Mouse (Mus musculus) forebrain, embryonic 14.5 days (tissue): Measurements from ENCODE around the gene Pvalb. TPM values are rescaled to one million over a fixed set of nuclear protein-coding genes. Genes with fewer than 3 reads are reported as not detected.

Experiments used
- ATAC-seq: fragments of 200-750 bp; cut with Nextera tagmentation; 2 replicates; pipeline ENCODE4 v1.8.0; 2017; ENCODE audit warnings: mild to moderate bottlenecking, moderate library complexity
- DNase-seq: peaks from one replicate; pipeline ENCODE4 v3.0.0-alpha.2; 2015; ENCODE audit warnings: low spot score
- H3K27ac ChIP-seq: fragments of 300-500 bp; sonication (generic); 2 replicates; pipeline ENCODE4 v1.5.1; 2014; ENCODE audit warnings: low read depth, mild to moderate bottlenecking, control low read depth, low read length, moderate library complexity
- H3K27me3 ChIP-seq: fragments of 300-500 bp; sonication (generic); replicated peaks from 2 replicates; pipeline ENCODE4 v1.6.1; 2014; ENCODE audit warnings: low read length, control low read depth, mixed read lengths; ENCODE audit not compliant: control insufficient read depth, insufficient read depth
- H3K36me3 ChIP-seq: fragments of 300-500 bp; sonication (generic); 2 replicates; pipeline ENCODE4 v1.6.1; 2014; ENCODE audit warnings: low read length, control low read depth; ENCODE audit not compliant: control insufficient read depth, insufficient read depth
- H3K4me1 ChIP-seq: fragments of 300-500 bp; sonication (generic); 2 replicates; pipeline ENCODE4 v1.6.1; 2014; ENCODE audit warnings: antibody characterized with exemption, low read length, control low read depth; ENCODE audit not compliant: control insufficient read depth, insufficient read depth
- H3K4me2 ChIP-seq: fragments of 300-500 bp; sonication (generic); 2 replicates; pipeline ENCODE4 v1.6.1; 2014; ENCODE audit warnings: mild to moderate bottlenecking, control low read depth, low read length
- H3K4me3 ChIP-seq: fragments of 300-500 bp; sonication (generic); 2 replicates; pipeline ENCODE4 v1.5.1; 2014; ENCODE audit warnings: low read depth, low read length, control low read depth
- H3K9ac ChIP-seq: fragments of 300-500 bp; sonication (generic); 2 replicates; pipeline ENCODE4 v1.6.1; 2014; ENCODE audit warnings: mild to moderate bottlenecking, low read length, control low read depth, moderate library complexity
- H3K9me3 ChIP-seq: fragments of 300-500 bp; sonication (generic); replicated peaks from 2 replicates; pipeline ENCODE4 v1.6.1; 2016; ENCODE audit warnings: low read length, control low read depth, mixed read lengths; ENCODE audit not compliant: control insufficient read depth
- WGBS: fragments of 180-500 bp; shearing (Covaris S2); extraction: QIAGEN DNeasy Blood & Tissue Kit; methylation state at CpG from one replicate; pipeline ENCODE4 v1.1.7; 2014; 5-methylcytosine and 5-hydroxymethylcytosine counted together
- polyA plus RNA-seq: library from polyadenylated mRNA; unstranded; fragments of >200 nt; fragmentation: Nextera tagmentation; extraction: Ambion mirVana; gene quantifications from 2 replicates; pipeline ENCODE4 v1.2.1, GENCODE M21; 2014

Pvalb gene
- polyA plus RNA-seq, 1 experiment from 2014 or later = 0.19 TPM

DNA sequence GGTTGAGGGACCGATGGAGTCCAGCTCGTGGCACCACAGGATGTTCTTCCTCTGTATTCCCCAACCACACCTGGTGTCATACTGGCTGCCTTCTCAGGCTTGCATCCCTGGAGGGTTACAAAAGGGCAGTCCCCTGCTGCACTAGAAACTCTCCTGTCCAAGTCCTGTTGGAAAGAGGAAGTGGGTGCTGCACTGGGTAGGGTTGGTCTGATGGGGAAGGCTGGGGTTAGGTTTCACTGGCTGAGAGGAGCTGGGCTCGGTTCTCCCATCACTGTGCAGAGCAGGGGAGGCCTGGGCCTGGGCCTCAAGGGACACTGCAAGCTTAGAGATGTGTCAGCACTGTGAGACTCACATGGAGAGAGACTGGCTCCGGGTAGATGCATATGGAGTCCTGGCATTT, 4.0 kb upstream of the Pvalb start:
- 0 out of 2 replicates have a peak, but pooled peaks cover 3% of the 10 kb centered on the region for H3K27me3 ChIP-seq
- no peaks in the 10 kb centered on the region for H3K9me3 ChIP-seq
- H3K9ac ChIP-seq = no peak overlapping the region
- no peaks in the 10 kb centered on the region for H3K36me3 ChIP-seq
- ATAC-seq (no peak), DNase-seq (no peak)
- H3K4me3 ChIP-seq = no peak overlapping the region
- H3K27ac ChIP-seq = no peak overlapping the region
- no peak overlapping the region for H3K4me2 ChIP-seq
- 76% methylated on average over 4 of the region's 4 CpGs for WGBS
- no peaks in the 10 kb centered on the region for H3K4me1 ChIP-seq

DNA sequence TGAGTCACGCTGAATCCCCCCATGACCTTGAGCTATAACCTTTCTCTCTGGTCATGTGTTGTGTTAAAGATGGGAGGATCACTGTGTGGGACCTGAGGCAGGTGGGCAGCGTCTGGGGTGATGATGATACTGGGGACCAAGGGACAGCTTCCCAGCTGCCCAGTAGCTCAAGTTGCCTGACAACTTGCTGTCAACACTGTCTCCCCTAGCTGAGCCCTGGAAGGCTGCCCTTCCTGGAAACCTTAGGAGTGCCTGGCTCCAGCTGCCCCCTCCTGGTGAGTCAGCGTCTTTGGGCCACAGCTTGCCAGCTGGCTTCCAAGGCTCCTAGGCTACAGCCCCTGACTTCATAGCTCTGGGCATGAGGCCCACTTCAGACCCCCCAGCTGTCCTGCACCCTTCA, 1.0 kb downstream of the Pvalb start:
- 41% methylated on average over 3 of the region's 3 CpGs for WGBS
- no peak overlapping the region for H3K27ac ChIP-seq
- H3K4me2 ChIP-seq = no peak overlapping the region
- peaks cover 23% of the 10 kb centered on the region for H3K27me3 ChIP-seq
- H3K4me1 ChIP-seq = peaks cover 8% of the 10 kb centered on the region; the same call in 1 of the 2 replicates
- no peak overlapping the region for H3K4me3 ChIP-seq
- H3K9ac ChIP-seq = no peak overlapping the region
- DNase-seq (peak; percentile 55), ATAC-seq (peak; percentile 37; the same call in 1 of the 2 replicates)
- H3K36me3 ChIP-seq = no peaks in the 10 kb centered on the region
- no peaks in the 10 kb centered on the region for H3K9me3 ChIP-seq

DNA sequence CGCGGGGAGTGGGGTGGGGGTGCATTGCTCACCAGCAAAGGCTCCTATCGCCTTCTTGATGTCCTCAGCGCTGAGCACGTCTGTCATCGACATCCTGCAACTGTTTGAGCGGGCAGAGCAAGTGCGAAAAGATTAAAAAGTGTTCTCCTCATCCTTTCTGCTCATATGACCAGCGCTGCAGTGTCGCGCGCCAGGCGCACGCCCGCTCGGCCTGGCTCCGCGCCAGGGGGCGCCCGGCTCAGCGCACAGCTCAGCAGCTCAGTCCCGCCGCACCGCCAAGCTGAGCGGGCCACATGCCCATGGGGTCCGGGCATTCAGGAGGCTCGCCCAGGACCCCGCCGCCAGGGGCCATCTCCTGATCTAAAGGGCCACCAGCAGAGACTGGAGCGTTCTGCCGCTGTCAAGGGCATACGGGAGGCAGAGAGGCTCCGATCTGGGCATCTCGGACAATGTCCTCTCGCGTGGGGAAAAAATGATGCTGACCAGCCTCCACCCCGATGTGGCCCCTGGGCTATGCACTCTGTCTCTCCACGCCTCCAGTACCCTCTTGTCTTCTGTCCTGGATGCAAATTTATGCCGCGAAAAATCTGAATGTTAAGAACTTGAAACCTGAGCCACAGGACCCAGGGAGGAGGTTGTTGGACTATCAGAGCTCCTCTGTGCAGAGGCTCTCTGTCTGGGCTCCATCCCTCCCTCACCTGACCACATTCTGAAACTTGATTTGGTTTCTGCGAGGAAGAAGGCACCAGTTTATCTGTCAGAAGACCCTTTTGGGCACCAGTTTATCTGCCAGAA, 1.9 kb downstream of the Pvalb start:
- Histone ChIP-seq H3K36me3 (no peaks in the 10 kb centered on the region), H3K27ac (no peak overlapping the region), H3K4me3 (peak overlapping the region; percentile 21), H3K4me1 (peaks cover 8% of the 10 kb centered on the region; the same call in 1 of the 2 replicates), H3K4me2 (peak overlapping the region; percentile 65), H3K9ac (peak overlapping the region; percentile 47; the same call in 1 of the 2 replicates), H3K27me3 (peaks cover 23% of the 10 kb centered on the region), H3K9me3 (no peaks in the 10 kb centered on the region)
- WGBS = under 1% methylated on average over 41 of the region's 41 CpGs
- DNase-seq (peak; percentile 76), ATAC-seq (peak; percentile 87)

DNA sequence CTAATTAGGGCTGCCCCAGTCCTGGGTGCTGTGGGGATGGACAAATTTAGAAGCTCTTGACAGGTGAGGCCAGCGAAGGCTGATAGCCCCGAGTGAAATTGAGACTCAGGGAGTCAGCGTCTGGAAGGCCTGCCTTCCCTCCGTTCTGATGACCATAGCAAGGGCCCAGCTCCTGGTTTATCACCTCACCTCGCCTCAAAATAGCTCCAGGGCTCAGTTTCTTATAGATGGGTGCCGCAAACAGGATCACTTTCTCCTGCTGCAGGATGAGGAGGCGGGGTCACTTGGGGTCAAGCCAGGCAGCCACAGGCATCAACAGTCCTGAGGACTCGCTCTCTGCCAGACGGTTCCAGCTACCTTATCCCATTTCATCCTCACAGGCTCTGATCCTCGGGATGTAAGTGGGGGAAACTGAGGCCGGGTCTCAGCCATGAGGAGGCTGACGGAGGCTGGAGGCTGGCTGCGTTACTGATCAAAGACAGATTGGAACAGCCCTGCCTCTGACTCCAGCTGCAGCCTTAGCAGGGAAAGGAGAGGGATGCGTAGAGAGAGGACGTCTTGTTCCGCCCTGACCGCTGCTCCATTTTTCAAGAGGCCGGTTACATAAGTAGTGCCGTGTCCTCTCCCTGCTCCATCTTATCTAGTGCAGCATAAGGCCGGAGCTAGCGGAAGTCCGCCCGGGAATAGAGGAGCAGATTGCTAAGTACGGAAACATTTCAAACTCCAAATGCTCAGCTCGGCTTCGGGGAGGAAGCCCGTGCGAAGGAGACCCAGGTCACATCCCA, 10.9 kb downstream of the Pvalb start:
- H3K4me3 ChIP-seq = no peak overlapping the region
- no peak overlapping the region for H3K9ac ChIP-seq
- H3K27ac ChIP-seq = no peak overlapping the region
- 83% methylated on average over 28 of the region's 28 CpGs for WGBS
- no peak for DNase-seq
- ATAC-seq = no peak
- H3K4me2 ChIP-seq = no peak overlapping the region
- H3K36me3 ChIP-seq = no peaks in the 10 kb centered on the region
- H3K27me3 ChIP-seq = no peaks in the 10 kb centered on the region
- no peaks in the 10 kb centered on the region for H3K9me3 ChIP-seq
- H3K4me1 ChIP-seq = no peaks in the 10 kb centered on the region

DNA sequence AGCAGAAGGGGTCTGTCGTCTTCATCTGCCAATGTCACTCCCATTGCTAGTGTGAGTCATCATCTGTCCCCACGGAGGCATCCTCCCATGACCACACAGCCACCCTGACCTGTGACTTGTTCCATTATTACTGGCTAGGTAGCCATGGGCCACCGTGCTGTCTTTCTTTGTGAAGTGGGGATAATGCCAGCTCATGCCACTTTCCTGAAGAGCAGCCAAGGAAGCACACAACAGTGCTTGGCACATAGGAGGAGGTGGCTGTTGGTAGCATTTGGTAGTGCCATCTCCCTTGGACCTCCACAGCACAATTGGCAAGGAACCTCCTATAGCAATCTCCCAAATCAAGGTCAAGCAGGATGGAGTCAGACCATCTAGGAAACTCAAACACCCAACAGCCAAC, 11.9 kb downstream of the Pvalb start:
- ATAC-seq (no peak), DNase-seq (no peak)
- Histone ChIP-seq H3K9ac (no peak overlapping the region), H3K9me3 (no peaks in the 10 kb centered on the region), H3K27me3 (no peaks in the 10 kb centered on the region), H3K36me3 (no peaks in the 10 kb centered on the region), H3K4me1 (no peaks in the 10 kb centered on the region), H3K4me2 (no peak overlapping the region), H3K27ac (no peak overlapping the region), H3K4me3 (no peak overlapping the region)
- 77% methylated on average over 3 of the region's 3 CpGs for WGBS

DNA sequence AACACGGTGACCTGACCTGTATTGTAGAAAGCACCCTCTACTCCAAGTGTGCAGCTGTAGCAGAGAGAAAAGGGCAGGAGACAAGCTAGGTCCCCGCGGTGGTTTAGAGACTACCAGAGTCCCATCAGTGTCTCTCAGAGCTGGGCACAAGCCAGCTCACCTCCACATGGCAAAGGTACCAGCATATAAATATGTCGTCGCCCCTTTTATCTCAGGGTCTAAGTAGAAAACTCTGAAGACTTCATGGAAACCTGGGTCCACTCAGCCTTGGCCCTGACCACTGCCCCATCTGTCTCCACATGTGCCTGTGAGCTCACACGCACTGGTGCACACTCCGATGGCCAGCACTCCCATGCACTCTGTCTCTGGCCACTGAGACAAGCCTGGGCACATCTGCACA, 16.6 kb downstream of the Pvalb start:
- DNase-seq = no peak
- Histone ChIP-seq H3K4me2 (no peak overlapping the region), H3K36me3 (no peaks in the 10 kb centered on the region), H3K27ac (no peak overlapping the region), H3K9ac (no peak overlapping the region), H3K27me3 (no peaks in the 10 kb centered on the region), H3K4me1 (no peaks in the 10 kb centered on the region), H3K4me3 (no peak overlapping the region), H3K9me3 (no peaks in the 10 kb centered on the region)
- no peak for ATAC-seq
- 86% methylated on average over 7 of the region's 7 CpGs for WGBS

DNA sequence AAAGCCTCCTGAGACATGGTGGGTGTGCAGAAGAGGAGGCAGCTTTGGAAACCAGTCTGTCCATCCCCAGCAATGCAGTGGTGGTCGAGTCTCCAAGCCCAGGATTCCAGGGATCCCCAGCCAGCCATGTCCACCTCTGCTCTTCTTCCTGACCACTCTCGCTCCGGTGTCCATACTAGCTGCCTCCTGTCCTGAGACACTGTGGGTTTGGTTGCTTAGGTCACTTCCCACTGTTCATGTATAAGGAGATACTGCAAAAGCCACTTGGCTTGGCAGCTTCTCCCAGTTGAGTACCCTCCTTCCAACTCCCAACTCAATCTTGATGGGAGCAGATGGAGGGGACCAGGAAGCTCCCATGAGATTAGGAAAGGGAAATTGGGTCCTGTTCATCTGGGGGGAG, 17.7 kb downstream of the Pvalb start:
- Histone ChIP-seq H3K4me3 (no peak overlapping the region), H3K36me3 (no peaks in the 10 kb centered on the region), H3K27ac (no peak overlapping the region), H3K27me3 (no peaks in the 10 kb centered on the region), H3K4me2 (no peak overlapping the region), H3K9me3 (no peaks in the 10 kb centered on the region), H3K9ac (no peak overlapping the region), H3K4me1 (peaks cover 2% of the 10 kb centered on the region; the same call in 1 of the 2 replicates)
- WGBS = 80% methylated on average over 3 of the region's 3 CpGs
- ATAC-seq (no peak), DNase-seq (no peak)

DNA sequence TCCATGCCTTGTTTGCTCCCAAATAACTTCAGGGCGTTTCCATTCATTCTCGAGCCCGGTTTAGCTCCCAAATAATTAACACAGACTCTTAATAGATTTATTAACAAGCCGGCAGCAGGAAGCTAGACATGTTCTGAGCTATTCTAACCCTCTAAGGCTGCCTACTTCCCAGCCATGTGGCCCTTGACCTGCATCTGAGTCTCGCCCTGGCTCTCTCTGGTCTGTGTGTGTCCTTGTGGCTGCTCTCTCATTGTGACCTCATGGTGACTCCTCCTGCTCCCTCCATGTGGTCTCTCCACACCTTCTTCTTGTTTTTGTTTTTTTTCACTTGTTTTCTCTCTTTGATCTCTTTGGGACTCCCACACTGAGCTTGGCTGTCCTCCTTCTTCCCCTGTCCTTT, 19.3 kb downstream of the Pvalb start:
- Histone ChIP-seq H3K27me3 (no peaks in the 10 kb centered on the region), H3K4me1 (peaks cover 10% of the 10 kb centered on the region), H3K27ac (no peak overlapping the region), H3K4me3 (no peak overlapping the region), H3K9me3 (no peaks in the 10 kb centered on the region), H3K9ac (no peak overlapping the region), H3K36me3 (no peaks in the 10 kb centered on the region), H3K4me2 (no peak overlapping the region)
- ATAC-seq = no peak
- no peak for DNase-seq
- 56% methylated on average over 5 of the region's 5 CpGs for WGBS

DNA sequence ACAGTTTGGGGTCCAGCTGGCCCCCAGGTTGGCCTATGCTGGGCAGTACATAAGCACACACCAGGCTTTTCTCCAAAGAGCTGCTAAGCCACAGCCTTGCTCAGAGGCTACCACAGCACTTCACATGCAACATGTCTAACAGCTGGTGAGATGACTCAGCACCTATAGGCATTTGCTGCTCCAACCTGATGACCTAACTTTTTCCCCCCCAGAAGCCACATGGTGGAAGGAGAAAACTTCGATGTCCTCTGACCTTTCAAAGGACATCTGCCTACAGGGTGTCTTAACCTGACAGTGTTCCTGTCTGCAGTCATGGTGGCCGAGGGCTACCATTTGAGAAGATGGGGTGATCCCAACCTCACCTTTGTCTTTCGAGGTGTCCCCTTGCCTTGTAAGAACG, 20.6 kb downstream of the Pvalb start:
- no peak overlapping the region for H3K9ac ChIP-seq

More for the DNA sequence above, 20.6 kb downstream of the Pvalb start:
- ATAC-seq = no peak
- Histone ChIP-seq H3K4me1 (peaks cover 16% of the 10 kb centered on the region), H3K36me3 (no peaks in the 10 kb centered on the region), H3K4me3 (no peak overlapping the region), H3K4me2 (no peak overlapping the region), H3K27me3 (no peaks in the 10 kb centered on the region), H3K27ac (no peak overlapping the region), H3K9me3 (no peaks in the 10 kb centered on the region)
- WGBS = 92% methylated on average over 4 of the region's 4 CpGs
- no peak for DNase-seq
